Mouse (Mus musculus) A20 (cell line): ENCODE results near the gene Smtnl1.
A peak's percentile ranks its signal among the peaks of the same experiment; 100 is the strongest.

ENCODE experiments used
- DNase-seq: peaks from one replicate; pipeline ENCODE4 v3.0.0-alpha.2; 2011; ENCODE audit warnings: low read depth, low spot score

The Smtnl1 gene

DNA sequence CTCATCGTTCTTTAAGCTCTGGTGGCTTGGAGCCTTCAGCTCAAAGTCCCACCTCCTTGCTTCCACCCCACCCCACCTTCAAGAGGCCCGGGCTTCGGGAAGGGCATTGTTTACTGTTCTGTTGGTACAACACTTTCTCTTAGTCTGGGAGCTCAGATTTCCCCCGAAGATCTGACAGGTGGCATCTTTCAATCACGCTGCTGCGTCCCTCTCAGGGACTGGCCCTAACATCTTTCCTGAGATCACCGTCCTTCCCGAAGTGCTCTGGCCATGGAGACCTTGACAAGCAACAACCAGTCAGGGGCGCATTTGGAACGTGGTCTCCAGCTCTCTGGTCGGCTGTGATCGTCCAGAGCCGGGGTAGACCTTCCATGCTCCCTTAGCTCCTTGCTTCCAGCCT, at the start of gene Smtnl1:
TSS of gene Smtnl1 (minus strand) at position 101 of the 400 bp plus-strand sequence.
- no peak for DNase-seq

- peak; percentile 64 for DNase-seq
Observed at GRCm38 (mm10) chr2:84870623-84871160, 48.2 kb upstream of the Smtnl1 start.

DNA sequence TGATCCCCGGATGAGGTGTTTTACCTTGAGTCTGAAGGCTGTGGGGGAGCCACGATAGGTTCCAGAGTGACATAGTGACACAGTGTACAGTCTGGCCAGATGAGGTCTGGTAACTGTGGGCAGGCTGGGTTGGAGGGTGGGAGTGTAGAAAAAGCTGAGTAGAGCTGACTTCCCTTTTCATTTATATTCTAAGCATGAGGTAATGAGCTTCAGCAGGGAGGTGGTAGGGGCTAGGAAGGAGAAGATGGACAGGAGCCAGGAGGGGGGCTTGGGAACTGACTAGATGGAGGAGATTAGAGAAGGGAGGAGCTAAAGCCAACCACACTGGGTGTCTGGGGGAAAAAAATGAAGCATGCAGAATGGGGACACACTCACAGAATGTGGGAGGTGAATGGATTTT, 46.5 kb upstream of the Smtnl1 start:
- no peak for DNase-seq

GRCm38 (mm10) chr2:84868521-84868943, 46.1 kb upstream of the Smtnl1 start:
- DNase-seq = peak; percentile 86

DNA sequence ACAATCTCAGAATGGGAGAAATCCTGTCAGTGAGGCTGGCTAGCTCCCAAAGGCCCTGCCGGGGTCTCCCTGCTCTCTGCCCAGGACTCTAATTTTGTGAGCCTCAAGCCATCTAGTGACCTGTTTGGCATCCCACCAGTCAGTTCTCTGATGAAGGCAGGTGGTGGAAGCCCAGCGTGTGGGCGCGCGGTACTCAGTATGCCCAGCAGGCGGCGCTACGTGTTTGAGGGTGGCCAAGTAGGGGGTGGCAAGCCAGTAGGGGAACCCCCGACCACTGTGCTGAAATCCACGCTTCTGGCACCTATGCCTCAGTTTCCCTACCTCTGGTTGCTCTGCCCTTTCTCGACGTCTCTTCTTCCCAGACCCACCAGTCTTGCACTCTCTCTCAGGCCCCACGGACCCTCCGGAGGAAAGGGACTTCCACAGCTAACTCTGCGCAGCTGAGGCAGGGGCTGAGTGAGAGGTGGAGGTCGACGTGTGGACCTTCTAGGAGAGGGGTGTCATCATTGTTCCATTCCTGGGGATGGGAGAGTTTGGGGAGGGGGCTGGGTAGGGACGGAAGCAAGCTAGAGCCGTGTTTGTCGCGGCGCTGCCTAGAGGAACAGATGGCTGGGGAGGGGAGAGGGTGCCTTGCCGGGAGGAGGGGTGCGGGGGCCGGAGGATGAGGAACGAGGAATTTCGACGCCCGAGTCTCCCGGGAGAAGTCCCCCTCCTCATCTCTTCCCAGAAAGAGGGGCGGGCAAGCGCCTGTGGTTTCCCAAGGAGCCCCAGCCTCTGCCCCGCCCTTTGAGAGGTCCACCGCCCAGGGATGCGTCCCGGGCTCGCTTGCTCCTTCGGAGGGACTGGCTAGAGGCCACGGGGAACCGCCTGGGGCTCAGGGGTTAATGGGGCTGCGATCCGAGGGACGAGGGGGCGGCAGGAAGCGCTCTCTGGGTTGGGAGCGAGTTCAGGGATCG, 43.4 kb upstream of the Smtnl1 start:
- peak; percentile 62 for DNase-seq

DNA sequence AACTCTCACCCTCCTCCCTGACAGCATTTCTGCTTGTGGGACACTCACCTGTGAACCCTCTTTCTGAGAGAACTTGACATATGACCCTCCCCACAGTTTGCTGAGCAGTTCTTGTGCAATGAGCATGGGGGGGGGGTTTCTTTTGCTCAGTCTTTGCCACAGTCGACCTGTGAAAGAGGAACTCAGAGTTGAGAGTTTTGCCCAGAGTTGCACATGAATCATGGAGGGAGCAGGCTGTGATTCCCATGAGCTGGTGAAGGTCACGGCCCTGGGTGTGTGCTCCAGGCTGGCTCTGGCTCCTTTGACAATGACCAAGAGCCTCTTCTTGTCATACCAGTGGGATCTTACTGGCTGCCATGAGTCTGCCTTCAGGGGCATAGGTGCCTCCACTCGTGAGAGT, 39.8 kb upstream of the Smtnl1 start:
- DNase-seq = peak; percentile 53

GRCm38 (mm10) chr2:84861430-84861829, 39.0 kb upstream of the Smtnl1 start:
- DNase-seq = no peak

DNA sequence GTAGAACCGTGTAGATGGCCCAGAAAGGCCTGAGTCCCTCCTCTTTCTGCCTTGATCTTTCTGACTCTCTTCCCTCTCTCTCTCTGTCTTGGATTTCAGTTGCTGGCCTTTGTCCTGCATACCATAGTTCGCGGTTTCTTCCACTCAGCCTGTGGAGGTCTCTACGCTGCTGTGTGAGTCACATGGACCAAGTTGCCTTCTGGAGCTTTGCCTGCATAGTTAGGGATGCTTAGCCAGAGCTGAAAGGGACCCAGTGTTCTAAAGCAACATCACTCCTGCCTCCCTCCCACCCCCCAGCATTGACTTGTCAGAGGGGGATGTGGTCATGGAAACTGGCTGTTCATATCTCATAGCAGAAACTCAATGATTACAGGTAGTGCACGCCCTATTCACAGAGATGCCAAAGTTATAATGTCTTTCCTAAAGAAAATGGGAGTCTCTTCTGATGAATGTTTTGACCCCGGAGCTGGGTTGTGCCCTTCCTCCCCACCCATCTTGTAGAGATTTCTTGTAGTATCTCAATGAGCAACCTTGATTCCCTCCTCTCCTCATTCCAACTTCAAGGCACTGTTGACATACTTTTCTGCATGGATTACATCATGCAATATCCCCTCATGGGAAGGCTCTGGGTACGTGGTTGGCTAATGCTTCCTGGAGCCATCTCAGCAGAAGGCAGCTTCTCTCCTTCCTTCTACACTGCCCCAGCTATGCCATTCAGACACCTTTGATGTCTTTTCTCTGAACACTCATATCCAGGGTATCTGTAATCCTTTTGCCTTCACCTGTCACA, 37.7 kb upstream of the Smtnl1 start:
- DNase-seq = no peak

- no peak for DNase-seq
Observed at GRCm38 (mm10) chr2:84858551-84858950, 36.1 kb upstream of the Smtnl1 start.

DNA sequence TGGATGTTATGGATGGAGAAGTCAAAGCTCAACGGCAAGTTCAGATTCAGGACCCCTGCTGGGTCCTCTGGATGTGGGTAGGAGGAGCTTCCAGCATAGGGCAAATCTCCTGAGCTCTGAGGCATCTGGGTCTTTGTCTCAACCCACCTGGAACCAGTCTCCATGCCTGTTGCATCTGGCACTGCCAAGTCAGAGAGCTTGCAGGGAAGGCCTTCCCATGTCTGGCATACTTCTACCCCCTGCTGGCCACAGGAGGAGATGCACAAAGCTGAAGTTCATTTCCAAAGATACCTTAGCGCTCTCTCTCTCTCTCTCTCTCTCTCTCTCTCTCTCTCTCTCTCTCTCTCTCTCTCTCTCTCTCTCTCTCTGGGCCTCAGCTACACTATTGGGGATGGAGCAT, 33.3 kb upstream of the Smtnl1 start:
- DNase-seq = peak; percentile 62

GRCm38 (mm10) chr2:84851130-84852040, 28.9 kb upstream of the Smtnl1 start:
- DNase-seq = no peak

- DNase-seq = no peak
Observed at GRCm38 (mm10) chr2:84850407-84851129, 28.1 kb upstream of the Smtnl1 start.

GRCm38 (mm10) chr2:84845226-84845625, 22.8 kb upstream of the Smtnl1 start:
- no peak for DNase-seq

GRCm38 (mm10) chr2:84843654-84844053, 21.2 kb upstream of the Smtnl1 start:
- DNase-seq = no peak

DNA sequence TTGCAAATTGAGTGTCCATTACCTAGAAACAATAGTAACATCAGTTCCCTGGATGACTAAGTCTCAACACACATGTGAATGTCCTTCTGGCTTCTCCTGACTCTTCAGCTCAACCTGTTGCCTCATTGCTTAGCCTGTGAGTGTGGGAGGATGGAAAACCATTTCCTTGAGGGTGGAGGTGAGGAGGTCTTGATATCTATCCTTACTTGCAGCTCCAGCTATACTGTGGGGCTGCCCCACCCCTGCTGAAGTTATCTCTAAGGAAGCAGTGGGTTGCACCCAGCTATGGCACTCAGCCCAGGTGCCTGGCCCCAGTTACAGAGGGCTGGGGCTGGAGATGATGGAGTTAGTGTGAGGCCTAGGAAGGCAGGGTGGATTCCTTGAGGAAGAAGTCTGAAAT, 19.5 kb upstream of the Smtnl1 start:
- DNase-seq = no peak

DNA sequence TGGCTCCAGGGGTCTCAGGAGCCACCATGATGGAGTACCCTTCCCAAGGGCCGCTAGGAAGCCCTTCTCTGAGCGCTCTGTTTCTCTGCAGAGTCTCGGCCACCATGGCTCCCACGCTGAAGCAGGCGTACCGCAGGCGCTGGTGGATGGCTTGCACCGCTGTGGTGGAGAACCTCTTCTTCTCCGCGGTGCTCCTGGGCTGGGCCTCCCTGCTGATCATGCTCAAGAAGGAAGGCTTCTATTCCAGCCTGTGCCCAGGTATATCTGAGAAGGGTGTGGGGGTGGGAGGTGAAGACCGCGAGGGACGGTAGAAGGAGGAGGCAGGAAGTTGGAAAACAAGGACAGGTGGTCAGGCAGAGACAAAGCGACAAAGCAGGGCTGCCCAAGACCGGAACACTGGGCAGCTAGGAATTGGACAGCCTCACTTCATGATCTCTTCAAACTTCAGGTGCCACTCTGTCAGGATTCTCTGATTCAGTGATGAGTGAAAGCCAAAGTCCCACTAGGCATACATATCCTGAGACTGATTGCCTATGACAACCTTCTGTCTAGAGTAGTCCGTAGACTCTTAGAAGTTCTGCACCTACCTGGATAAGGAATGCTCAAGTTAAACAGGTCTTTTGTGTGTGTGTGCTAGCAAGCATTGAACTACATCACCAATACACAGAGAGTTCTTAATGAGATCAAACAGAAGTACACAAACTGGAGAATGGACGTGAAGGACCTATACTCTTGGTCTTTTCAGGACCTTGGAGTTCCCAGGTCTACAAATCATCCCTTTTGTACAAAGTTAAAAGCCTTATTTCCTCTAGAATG, 18.5 kb upstream of the Smtnl1 start:
- DNase-seq = no peak

DNA sequence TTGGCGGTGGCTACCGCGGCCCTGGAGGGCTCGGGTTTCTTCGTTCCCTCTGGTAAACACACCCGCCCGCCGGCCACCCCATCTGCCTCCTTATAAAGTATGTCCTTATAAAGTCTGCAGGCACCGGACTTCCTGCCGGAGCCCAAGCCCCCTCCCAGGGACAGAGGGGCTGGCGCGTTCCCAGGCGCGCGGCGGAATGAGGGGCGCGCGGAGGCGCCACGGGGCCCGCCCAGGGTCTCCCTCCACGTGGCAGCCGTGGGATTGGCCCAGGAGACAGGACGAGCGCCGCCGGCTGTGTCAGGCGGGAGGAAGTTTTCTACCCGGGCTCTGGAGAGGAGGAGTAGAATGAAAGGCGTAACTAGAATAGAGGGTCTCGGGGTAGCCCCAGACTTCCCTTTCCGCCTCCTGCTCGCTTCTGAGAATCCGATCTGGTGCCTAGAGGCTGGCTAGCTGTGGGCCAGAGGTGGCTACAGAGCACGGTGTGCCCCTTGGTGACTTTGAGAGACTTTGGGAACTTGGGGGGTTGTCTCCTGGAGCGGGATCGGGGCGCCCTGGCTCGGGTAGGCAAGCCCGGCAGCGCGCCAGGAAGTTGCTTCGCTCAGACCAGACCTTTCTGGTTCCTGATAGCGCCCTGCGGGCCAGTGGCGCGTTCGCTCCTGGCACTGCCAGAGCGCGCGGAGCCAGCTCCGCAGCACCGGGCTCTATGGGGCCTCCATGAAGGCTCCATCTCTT, 17.7 kb upstream of the Smtnl1 start:
- peak; percentile 75 for DNase-seq

GRCm38 (mm10) chr2:84838993-84839980, 16.8 kb upstream of the Smtnl1 start:
- DNase-seq = peak; percentile 70
